Comparison of ENCODE assay signal across 7 mouse cellular contexts in genomic region chr5:99613321-99614118, GRCm38 (mm10).
DNase-seq lines count a peak whose midpoint lies in the region; ATAC-seq and TF ChIP-seq lines count a peak whose summit lies in the region.

No protein-coding gene starts in this region.

- no peak overlapping the region for H3K27ac ChIP-seq in lung, embryonic 16.5 days (ENCODE audit: low read length)
- no peak overlapping the region for H3K27ac ChIP-seq in lung, postnatal 0 days (ENCODE audit: low read length)
- H3K27ac ChIP-seq in forebrain, embryonic 13.5 days = peak overlapping the region; percentile 55
- H3K27ac ChIP-seq in liver, embryonic 11.5 days (ENCODE audit: low read depth, low read length) = 0 out of 2 replicates have a peak overlapping the region, but pooled peaks have one; percentile 34
- no peak overlapping the region for H3K27ac ChIP-seq in stomach, embryonic 16.5 days (ENCODE audit: low read length)

- no peaks in the 10 kb centered on the region for H3K36me3 ChIP-seq in lung, embryonic 16.5 days (ENCODE audit: control insufficient read depth, insufficient read depth, low read length)
- H3K36me3 ChIP-seq in lung, postnatal 0 days (ENCODE audit: insufficient read depth, low read length) = no peaks in the 10 kb centered on the region
- H3K36me3 ChIP-seq in forebrain, embryonic 13.5 days (ENCODE audit: poor library complexity, severe bottlenecking) = no peaks in the 10 kb centered on the region
- H3K36me3 ChIP-seq in liver, embryonic 11.5 days (ENCODE audit: control insufficient read depth, insufficient read depth, low read length) = no peaks in the 10 kb centered on the region
- no peaks in the 10 kb centered on the region for H3K36me3 ChIP-seq in stomach, embryonic 16.5 days (ENCODE audit: control insufficient read depth, insufficient read depth, low read length)

- peak overlapping the region; percentile 46 for H3K4me2 ChIP-seq in lung, embryonic 16.5 days (ENCODE audit: low read depth, low read length)
- H3K4me2 ChIP-seq in lung, postnatal 0 days (replicated peaks; ENCODE audit: low read depth, low read length) = no peak overlapping the region
- peak overlapping the region; percentile 60 for H3K4me2 ChIP-seq in forebrain, embryonic 13.5 days
- H3K4me2 ChIP-seq in liver, embryonic 11.5 days = peak overlapping the region; percentile 57
- H3K4me2 ChIP-seq in stomach, embryonic 16.5 days (ENCODE audit: low read depth, low read length) = peak overlapping the region; percentile 40

- H3K9ac ChIP-seq in lung, embryonic 16.5 days (ENCODE audit: low read length) = no peak overlapping the region
- no peak overlapping the region for H3K9ac ChIP-seq in lung, postnatal 0 days (replicated peaks; ENCODE audit: low read depth)
- H3K9ac ChIP-seq in forebrain, embryonic 13.5 days = peak overlapping the region; percentile 51
- H3K9ac ChIP-seq in liver, embryonic 11.5 days (ENCODE audit: low read depth, low read length) = no peak overlapping the region
- no peak overlapping the region for H3K9ac ChIP-seq in stomach, embryonic 16.5 days (ENCODE audit: low read length)

- H3K9me3 ChIP-seq in lung, embryonic 16.5 days (ENCODE audit: control insufficient read depth, low read length) = no peaks in the 10 kb centered on the region
- H3K9me3 ChIP-seq in lung, postnatal 0 days (ENCODE audit: low read length) = no peaks in the 10 kb centered on the region
- no peaks in the 10 kb centered on the region for H3K9me3 ChIP-seq in forebrain, embryonic 13.5 days (replicated peaks)
- no peaks in the 10 kb centered on the region for H3K9me3 ChIP-seq in liver, embryonic 11.5 days (ENCODE audit: control insufficient read depth, low read length)
- no peaks in the 10 kb centered on the region for H3K9me3 ChIP-seq in stomach, embryonic 16.5 days (replicated peaks; ENCODE audit: control insufficient read depth, low read length)

- WGBS in lung, embryonic 16.5 days = 3% methylated on average over 24 of the region's 24 CpGs
- WGBS in lung, postnatal 0 days = 4% methylated on average over 24 of the region's 24 CpGs
- WGBS in forebrain, embryonic 13.5 days = 1% methylated on average over 24 of the region's 24 CpGs
- WGBS in liver, embryonic 11.5 days = 8% methylated on average over 24 of the region's 24 CpGs
- 2% methylated on average over 24 of the region's 24 CpGs for WGBS in stomach, embryonic 16.5 days

- no peak for DNase-seq in lung, postnatal 0 days (ENCODE audit: low spot score)
- peak; percentile 44 for DNase-seq in liver, embryonic 11.5 days (ENCODE audit: low spot score)
- DNase-seq in urinary bladder, postnatal 4 days (ENCODE audit: low spot score in 2 of 2) = no peak
- no peak for DNase-seq in adrenal gland, postnatal 4 days (ENCODE audit: low spot score in 2 of 2)

- TF ChIP-seq CTCF in lung, postnatal 0 days (IDR thresholded peaks at IDR 0.05) = no peak

- peaks cover 9% of the 10 kb centered on the region; the same call in 1 of the 2 replicates for H3K27me3 ChIP-seq in lung, embryonic 16.5 days (ENCODE audit: control insufficient read depth, insufficient read depth, low read depth, low read length)
- H3K27me3 ChIP-seq in lung, postnatal 0 days (replicated peaks; ENCODE audit: insufficient read depth, low read length) = no peaks in the 10 kb centered on the region
- peaks cover 22% of the 10 kb centered on the region for H3K27me3 ChIP-seq in forebrain, embryonic 13.5 days
- H3K27me3 ChIP-seq in liver, embryonic 11.5 days (replicated peaks; ENCODE audit: control insufficient read depth, insufficient read depth, low read length) = peaks cover 17% of the 10 kb centered on the region
- H3K27me3 ChIP-seq in stomach, embryonic 16.5 days (ENCODE audit: control insufficient read depth, insufficient read depth, low read length) = no peaks in the 10 kb centered on the region; the same call in 1 of the 2 replicates

- 0 out of 2 replicates have a peak overlapping the region, but pooled peaks have one; percentile 9 for H3K4me3 ChIP-seq in lung, embryonic 16.5 days (ENCODE audit: low read length)
- no peak overlapping the region for H3K4me3 ChIP-seq in lung, postnatal 0 days (ENCODE audit: low read depth, low read length)
- H3K4me3 ChIP-seq in forebrain, embryonic 13.5 days = peak overlapping the region; percentile 27
- no peak overlapping the region for H3K4me3 ChIP-seq in liver, embryonic 11.5 days (ENCODE audit: low read depth, low read length)
- H3K4me3 ChIP-seq in stomach, embryonic 16.5 days (replicated peaks; ENCODE audit: low read length) = peak overlapping the region; percentile 8; the same call in 1 of the 2 replicates

- no peak for ATAC-seq in lung, embryonic 16.5 days (ENCODE audit: low read depth)
- no peak for ATAC-seq in lung, postnatal 0 days
- ATAC-seq in forebrain, embryonic 13.5 days = peak; percentile 89
- no peak for ATAC-seq in liver, embryonic 11.5 days (replicated peaks; ENCODE audit: low FRiP score)
- 0 out of 2 replicates have a peak, but pooled peaks have one; percentile 37 for ATAC-seq in stomach, embryonic 16.5 days (ENCODE audit: insufficient read depth, low FRiP score)

- TF ChIP-seq EP300 in lung, postnatal 0 days (IDR thresholded peaks at IDR 0.05) = no peak

- H3K4me1 ChIP-seq in lung, embryonic 16.5 days (replicated peaks; ENCODE audit: control insufficient read depth, insufficient read depth, low read length) = peaks cover 6% of the 10 kb centered on the region
- no peaks in the 10 kb centered on the region for H3K4me1 ChIP-seq in lung, postnatal 0 days (ENCODE audit: insufficient read depth, low read depth, low read length)
- peaks cover 32% of the 10 kb centered on the region for H3K4me1 ChIP-seq in forebrain, embryonic 13.5 days
- H3K4me1 ChIP-seq in liver, embryonic 11.5 days (replicated peaks; ENCODE audit: control insufficient read depth, insufficient read depth, low read length) = peaks cover 7% of the 10 kb centered on the region
- H3K4me1 ChIP-seq in stomach, embryonic 16.5 days (ENCODE audit: control insufficient read depth, insufficient read depth, low read length) = peaks cover 8% of the 10 kb centered on the region

Comparison
In these comparisons a context has a peak if more than half of its experiments do, and no peak if none do; other contexts are left out.
1. H3K4me3 ChIP-seq: peak in lung, embryonic 16.5 days (single experiment), forebrain, embryonic 13.5 days (single experiment) and stomach, embryonic 16.5 days (single experiment); none in lung, postnatal 0 days (single experiment) and liver, embryonic 11.5 days (single experiment).
2. ATAC-seq: peak in forebrain, embryonic 13.5 days (single experiment) and stomach, embryonic 16.5 days (single experiment); none in lung, embryonic 16.5 days (single experiment), lung, postnatal 0 days (single experiment) and liver, embryonic 11.5 days (single experiment).
3. H3K27ac ChIP-seq: peak in forebrain, embryonic 13.5 days (single experiment) and liver, embryonic 11.5 days (single experiment); none in lung, embryonic 16.5 days (single experiment), lung, postnatal 0 days (single experiment) and stomach, embryonic 16.5 days (single experiment).